Mouse (Mus musculus) right cerebral cortex, adult 18-20 months (tissue): ENCODE results near the gene Tmem219.
"Not testable (repeated sequence)": the region's sequence is repeated elsewhere in the genome, so short reads cannot be mapped to it uniquely, and the experiment has no call there.

Experiments used
- DNase-seq: peaks from one replicate; pipeline ENCODE4 v3.0.0; 2022; ENCODE audit warnings: mixed read lengths

Gene Tmem219

DNA sequence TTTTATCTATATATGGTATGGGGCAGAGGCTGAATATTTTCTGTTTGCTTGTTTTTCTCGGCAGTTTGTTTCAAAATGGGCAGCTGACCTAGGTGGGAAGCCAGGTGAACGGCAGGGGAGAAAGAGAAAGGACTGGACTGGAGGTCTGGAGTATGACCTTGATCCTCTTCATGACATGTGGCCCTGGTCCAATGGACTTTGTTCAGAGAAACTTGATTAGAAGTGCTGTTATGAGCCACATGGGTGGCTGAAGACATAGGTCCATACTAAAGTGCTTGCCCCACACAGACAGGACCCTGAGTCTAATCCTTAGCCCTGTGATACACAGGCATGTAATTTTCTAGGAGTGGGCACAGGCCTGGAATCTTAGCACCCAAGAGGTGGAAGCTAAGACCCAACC is 1.2 kb downstream of the Tmem219 start:
- no peak for DNase-seq

GRCm38 (mm10) chr7:126919973-126920372 is 2.7 kb downstream of the Tmem219 start:
- no peak for DNase-seq

DNA sequence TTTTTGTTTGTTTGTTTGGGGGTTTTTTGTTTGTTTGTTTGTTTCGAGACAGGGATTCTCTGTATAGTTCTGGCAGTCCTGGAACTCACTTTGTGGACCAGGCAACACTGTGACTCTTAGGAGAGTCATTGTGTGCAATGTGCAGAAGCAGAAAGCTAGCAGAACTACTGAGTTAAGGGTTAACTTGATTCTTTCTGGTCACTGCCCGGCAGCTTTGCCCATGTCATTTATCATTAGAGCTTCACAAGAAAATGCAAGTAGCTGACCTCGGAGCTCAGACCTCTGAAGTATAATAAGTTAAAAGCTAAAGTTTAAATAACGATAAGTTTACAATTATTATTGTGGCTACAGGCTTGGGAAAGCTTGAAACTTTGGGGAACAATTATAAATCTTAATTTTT is 4.4 kb downstream of the Tmem219 start:
- not testable (repeated sequence) for DNase-seq

DNA sequence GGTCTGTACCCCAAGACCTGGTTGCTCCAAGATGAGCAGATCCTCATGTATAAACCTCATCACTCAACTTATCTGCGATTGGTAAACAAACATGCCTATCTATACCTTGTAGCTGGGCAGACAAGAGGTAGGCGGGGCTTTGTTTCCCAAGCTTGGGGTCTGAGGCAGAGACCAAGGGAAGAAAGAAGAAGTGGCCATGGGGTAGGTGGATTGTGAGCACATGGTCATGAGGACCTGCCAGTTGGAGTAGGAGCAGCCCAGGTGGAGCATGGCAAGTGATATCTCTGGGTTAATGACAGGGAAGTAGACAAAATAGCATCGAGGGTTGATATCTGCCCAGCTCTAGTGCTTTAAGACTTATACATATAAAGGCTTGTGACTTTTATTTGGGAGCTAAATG is 7.9 kb downstream of the Tmem219 start:
- no peak for DNase-seq

DNA sequence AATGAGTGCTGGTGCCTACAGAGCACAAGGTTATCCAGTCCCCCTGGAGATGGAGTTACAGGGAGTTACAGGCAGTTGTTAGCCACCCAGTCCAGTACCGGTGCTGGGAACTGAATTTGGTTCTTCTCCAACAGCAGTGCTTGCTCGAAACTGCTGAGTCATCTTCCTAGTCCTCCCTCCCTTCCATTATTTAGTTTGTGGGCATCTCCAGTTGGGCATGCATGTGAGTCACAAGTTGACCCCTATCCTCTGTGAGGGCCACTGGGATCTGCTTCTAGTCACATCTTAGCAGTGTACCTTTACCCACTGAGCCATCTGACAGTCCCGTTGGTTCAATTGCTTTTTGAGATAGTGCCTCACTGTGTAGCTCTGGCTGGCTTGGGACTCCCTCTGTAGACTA is 17.1 kb downstream of the Tmem219 start:
- DNase-seq = no peak

- DNase-seq = not testable (repeated sequence)
Measured at GRCm38 (mm10) chr7:126899781-126900180, 22.9 kb downstream of the Tmem219 start.

DNA sequence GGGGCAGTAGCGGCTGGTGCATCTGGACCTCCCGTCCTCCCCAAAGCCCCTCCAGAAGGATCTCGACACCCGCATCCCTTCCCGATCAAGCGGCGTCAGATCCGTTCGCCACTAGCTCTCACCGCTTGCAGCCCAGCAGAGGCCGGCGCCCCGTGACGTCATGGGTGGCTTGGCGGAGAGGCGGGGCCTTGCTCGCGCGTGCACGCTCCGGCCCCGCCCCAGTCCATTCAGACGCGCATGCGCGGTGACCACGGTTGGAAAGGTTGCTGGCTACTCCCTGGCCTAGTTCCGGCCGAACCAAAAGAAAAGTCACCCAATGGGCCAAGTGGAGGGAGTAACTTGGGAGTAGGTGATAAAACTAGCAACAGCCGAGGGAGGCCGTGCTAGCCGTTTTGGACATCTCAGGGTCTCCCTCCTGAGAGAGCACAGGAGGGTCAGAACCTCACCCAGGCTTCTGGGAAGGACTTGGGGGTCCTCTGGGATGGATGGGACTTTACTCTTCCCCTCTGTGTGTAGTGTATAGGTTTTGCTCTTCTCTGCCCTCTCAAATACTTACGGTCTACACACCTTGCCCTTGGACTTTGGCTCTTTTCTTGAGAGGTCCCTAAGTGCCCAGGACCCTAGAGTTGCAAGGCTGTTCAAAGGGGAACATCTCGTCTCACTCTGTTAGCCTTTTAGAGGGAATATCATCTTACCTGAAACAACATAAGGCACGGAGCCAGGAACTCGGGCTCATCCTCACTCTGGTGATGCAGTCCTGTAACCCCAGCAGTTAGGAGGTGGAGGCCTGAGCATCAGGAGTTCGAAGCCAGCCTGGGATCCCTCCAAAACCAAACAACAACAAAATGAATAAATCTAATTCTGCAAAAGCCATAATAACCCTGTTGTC is 24.4 kb downstream of the Tmem219 start:
- peak; percentile 96 for DNase-seq

- DNase-seq = no peak
Measured at GRCm38 (mm10) chr7:126897390-126898101, 25.2 kb downstream of the Tmem219 start.

GRCm38 (mm10) chr7:126896912-126897311 is 25.8 kb downstream of the Tmem219 start:
- no peak for DNase-seq

DNA sequence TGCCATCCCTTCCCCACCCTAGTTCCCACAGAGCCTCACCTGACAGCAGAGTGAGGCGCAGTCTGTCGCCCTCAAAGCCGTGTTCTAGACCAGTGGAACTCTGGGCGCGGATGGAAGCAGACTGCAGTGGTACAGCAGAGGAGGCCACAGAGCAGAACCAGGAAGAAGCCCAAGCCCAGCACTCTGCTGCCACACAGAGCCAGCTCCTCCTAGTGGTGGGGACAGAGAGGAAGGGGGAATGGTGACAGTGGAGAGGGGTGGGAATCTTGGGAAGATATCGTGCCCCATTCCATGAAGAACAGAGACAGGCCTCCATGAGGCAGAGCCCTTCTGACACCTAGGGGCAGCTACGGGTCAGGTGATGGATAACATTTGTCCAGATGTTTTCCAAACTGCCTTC is 33.9 kb downstream of the Tmem219 start:
- DNase-seq = no peak

- DNase-seq = no peak
Measured at GRCm38 (mm10) chr7:126887281-126887680, 35.4 kb downstream of the Tmem219 start.

DNA sequence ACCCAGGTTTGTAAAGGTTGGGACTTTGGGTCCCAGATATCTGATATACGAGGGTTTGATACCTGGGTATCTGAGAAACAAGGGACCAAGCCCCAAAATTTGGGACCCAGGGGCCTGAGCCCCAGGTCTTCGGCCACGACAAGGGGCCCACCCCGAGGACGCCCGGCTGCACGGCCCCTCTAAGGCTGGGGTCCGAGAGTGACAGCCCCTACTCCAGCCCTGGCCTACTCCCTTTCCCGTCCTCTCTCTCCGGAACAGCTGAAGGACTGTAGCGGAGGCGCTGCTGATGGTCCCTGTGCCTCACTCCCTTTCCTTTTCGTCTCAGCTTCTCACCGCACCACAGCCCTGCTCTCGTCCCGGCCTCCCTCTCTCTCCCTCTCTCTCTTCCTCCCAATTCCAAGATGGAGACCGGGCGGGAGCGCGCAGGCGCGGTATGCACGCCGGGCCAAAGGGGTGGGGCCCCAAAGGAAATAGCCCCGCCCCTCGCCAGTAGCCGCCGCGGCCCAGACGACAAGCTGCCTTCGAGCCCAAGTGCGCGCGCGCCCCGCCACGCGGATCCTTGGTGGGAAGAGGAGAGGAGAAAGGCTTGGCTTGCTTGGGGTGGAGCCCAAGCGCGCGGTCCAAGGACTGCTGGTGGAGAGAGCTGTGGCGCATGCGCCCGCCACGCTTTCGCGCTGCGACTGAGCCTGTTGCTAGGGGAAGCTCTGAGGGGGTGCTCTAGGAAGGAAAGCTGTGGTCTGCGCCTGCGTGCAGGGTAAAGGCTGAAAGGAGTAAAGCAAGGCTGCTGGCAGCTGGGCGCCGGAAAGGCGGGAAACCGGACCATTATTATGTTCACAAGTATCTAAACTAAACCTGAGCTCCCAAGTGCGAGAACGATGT is 38.2 kb downstream of the Tmem219 start, which contains the start of gene Taok2:
Gene Taok2 (minus strand): TSS at position 418 of the 879 bp plus-strand sequence.
- DNase-seq = peak; percentile 99

DNA sequence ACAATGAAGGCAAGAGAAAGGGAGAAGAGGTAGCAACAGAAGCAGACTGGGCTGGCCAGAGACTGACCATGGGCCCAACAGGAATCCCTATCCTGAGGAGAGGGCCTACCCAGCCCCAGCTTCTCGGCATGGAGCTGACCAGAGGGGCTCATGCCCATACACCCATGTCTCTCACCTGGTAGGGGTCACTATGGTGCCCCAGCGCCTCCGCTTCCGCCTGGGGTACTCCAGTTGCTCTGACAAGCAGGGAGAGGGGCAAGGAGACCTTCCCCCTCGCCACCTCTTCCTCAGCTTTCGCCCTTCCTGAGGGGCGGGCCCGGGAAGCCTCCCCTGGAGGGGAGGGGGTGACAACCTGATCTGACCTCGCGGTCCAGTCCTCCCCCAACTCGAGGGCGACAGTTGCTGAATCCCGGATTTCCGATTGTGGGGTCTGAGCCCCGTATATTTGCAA is 39.0 kb downstream of the Tmem219 start:
- no peak for DNase-seq

- no peak for DNase-seq
Measured at GRCm38 (mm10) chr7:126881040-126881439, 41.7 kb downstream of the Tmem219 start.

GRCm38 (mm10) chr7:126877239-126877638 is 45.5 kb downstream of the Tmem219 start:
- no peak for DNase-seq

GRCm38 (mm10) chr7:126870520-126870891 is 52.2 kb downstream of the Tmem219 start:
- no peak for DNase-seq

GRCm38 (mm10) chr7:126869780-126870519 is 52.8 kb downstream of the Tmem219 start:
- DNase-seq = no peak

DNA sequence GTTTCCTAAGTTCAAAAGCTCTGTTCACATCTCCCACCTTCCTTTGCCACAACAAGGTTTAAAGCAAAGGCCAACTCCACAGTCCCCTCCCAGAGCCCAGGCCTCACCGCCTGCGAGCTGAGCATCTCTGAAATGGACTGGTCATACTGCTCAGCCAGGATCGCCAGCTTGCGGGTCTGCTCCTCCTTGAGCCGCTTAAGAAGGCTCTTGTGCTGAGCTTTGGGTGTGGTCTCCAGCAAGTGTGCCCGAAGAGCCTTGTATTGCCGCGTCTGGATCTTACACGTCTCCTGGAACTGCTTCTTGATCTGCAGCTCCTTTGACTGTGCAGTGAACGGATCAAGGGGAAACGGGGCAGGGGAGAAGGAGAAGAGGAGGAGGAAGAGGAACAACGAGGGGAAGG is 54.7 kb downstream of the Tmem219 start:
- no peak for DNase-seq

- DNase-seq = no peak
Measured at GRCm38 (mm10) chr7:126867534-126867933, 55.2 kb downstream of the Tmem219 start.

DNA sequence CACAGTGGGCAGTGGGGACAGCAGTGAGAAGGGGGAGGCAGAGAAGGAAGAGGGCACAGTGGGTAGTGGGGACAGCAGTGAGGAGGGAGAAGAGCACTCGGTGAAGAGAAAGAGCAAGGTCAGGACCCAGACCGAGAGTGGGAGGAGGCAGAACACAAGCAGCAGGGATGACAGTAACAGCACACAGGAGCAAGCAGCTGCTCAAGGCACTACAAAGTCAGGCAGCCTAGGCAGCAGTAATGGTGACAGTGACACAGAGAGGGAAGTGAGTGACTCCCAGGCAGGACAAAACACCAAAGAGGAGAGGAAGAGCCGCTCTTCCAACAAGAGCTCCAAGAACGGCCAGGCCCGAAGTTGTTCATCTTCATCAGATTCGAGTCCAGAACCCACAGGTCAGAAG is 58.9 kb downstream of the Tmem219 start:
- no peak for DNase-seq

DNA sequence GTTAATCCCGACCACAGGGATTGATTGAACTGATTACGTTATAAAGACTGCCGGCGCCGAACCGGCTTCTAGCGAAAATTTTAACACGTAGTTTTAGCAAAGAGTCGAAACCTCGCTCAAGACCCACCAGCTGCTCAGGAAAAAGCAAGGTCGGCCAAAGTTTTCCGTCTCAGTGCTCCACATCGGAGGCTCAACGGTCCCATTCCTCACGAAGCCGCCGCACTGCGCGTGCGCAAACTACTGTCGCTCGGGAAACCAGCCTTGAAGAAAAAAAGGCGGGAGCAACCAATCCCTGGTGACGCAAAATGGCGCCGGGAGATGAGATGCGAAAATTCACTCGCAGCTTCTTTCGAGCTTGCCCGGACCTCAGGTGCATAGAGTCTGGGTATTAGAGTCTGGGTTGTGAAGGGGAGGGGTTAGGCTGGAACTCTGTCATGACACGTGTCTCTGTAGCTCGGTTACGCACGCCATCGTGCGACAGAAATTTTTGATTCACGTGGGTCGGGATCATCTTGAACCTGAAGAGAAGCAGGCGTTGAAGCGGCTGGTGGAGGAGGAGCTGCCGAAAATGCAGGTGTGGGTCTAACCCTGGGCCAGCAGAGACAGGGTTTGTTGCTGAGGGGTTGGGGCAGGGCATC is 60.5 kb downstream of the Tmem219 start, which contains the start of gene Ino80e:
Gene Ino80e (minus strand): TSS at position 231 of the 638 bp plus-strand sequence.
- peak; percentile 96 for DNase-seq
